Mouse (Mus musculus): Measurements from ENCODE around the gene Ing2.
A peak's percentile ranks its signal among the peaks of the same experiment; 100 is the strongest.

Gene Ing2

DNA sequence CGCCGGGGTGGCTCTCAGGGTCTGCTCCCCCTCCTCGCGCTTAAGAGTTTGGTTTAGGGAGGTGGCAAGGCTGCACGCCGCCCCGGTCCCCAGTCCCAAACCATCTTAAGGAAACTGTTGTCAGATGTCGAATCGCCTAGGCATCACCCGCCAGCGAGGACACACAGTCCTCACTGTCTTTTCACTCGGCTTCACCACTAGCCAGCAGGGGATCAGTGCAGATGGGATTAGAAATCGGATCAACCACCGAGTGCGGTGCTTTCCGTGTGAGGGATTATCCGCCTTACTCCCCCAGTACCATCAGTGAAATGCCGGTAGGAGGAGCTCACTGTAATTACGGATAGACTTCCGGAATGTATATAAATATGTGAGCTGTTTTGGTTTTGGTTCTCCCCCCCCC, 430 bp upstream of the Ing2 start:
- peak; percentile 76 for DNase-seq (ENCODE audit: low spot score)

DNA sequence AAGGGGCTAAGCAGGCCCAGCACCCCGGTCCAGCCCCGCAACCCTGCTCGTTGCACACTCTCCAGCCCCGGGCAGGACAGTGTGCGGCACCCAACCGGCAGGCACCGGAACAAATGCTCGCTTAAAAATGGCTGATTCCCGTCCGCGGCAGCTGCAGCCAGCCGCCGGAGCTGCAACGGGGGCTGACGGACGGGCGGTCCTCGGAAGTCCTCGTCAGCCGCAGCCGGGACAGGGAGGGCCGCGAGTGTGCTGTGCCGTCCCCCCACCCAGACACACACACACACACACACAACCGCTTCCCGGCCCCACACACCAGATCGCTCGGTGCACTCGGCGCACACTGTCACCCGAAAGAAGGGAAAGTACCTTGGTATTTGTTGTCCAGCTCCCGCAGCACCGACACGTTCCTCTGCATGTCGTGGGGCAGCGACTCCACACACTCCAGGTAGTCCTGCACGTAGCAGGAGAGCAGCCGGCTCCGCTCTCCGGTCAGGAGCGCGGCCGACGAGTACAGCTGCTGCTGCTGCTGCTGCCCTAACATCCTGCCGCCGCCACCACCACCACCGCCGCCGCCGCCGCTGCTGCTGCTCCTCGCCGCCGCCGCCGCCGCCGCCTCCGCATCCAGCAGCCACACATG, 1.1 kb downstream of the Ing2 start:
- peak; percentile 48 for DNase-seq (ENCODE audit: low spot score)

DNA sequence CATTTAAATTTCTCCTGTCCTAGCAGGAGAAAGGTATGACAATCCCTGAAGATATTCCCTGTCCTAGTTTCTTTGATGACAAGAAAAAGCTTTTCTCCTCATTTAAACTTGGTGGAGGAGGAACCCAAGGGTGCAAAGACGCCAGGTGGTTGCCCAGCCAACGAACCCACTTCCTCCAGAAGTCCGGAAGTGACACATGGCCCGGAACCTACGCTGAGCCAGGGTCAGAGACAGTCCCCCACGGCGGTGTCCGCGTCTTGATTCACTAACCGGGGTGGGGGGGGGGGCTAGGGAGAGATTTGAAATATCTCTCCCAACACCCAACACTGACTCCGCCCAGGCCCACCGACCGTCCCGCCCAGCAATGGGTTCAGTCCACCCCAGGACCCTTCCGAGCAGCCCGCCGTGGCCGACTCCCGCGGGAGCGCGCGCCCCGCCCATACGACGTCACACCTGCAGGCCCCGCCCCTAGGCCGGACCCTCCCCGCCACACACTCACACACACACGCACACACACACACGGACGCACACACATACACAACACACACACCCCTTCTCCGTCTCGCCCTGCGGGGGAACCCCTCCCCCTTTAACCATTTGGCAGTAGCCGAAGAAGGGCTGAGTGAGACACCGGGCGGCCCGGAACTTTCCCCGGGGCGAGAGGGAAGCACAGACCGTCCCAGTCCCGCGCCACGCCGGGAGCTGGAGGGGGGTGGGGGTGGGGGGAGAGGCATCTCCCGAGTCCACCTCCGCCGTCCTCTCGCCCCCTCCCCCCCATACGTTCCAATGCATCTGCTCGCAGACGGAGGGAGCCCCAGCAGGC, 1.8 kb downstream of the Ing2 start:
- DNase-seq (ENCODE audit: low spot score), result peak; percentile 87

DNA sequence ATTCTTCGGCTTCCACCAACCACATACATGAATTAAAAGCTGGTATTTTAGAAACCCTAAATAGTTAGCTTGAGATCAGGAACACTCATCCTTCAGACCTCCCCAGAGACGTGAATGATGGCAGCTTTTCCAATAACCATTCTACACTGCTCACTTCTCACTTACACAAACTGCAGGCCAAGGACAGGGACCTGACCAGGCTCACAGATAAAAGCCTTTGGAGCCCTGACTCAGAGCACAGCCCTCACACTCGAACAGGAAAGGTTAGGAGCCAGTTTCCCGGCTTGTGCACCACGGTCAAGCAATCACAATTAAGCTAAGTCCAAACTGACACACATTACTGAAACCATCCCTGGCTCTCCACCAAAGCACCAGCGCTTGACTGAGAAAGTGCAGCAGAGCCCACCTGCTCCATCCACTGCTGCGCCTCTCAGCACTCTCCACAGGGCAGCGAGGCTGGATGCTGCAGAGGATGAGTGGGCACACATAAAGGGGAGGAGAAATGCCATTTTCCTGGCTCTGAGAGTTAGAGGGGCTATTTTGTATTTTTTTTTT, 11.0 kb downstream of the Ing2 start:
- DNase-seq (ENCODE audit: low spot score), result no peak

DNA sequence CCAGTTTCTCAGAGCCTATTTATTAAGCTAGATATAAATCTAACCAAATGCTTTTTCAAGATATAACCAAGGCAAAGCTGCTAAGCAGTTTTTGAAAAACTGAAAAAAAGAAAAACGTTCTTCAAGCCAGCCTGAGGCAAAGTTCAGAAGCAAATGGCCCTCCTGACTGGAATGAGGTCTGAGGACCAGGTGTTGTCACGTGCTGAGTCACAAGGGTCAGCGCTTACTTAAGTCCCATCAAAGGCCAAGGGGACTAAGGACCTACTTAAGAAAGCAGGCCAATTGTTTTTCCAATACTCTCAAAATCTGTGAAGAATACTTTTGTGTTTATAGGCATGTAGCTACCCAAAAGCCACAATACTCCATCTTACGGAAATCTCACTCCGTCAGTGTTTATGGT, 12.2 kb downstream of the Ing2 start:
- no peak for DNase-seq (ENCODE audit: low spot score)

DNA sequence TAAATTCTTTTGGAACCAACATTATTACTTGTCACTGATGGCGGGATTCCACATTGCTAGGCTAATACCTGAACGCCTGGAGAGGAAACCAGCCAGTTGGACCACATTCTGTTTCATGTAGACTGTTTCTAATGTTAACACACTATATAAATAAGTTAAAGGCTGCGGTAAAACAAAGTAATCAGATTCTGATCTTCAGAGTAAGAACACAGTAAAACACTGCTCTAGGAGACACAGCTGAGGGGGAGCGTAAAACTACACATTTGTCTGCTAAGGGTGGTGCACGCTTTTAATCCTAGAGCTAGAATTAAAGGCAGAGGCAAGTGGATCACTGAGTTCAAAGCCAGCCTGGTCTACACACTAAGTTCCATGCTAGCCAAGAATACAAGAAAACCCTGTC, 12.6 kb downstream of the Ing2 start:
- DNase-seq (ENCODE audit: low spot score), result no peak

DNA sequence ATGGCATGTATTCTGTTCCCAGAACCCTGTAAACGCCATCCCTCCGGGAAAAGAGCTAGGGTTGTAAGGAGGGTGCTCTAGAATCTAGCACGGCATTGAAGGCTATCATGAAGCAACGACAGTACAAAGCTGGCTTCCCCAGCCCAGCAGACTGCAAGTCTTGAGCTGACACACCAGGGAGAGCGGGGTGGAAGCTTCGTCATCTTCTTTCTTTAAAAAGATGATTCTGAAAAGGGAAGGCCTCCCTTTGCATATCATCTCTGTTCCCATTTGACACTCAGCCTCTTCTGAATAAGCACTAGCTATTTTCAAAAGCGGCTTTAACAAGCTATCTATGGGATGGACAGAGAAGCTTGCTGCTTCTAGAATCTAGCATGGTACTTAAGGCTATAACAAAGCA, 15.0 kb downstream of the Ing2 start:
- no peak for DNase-seq (ENCODE audit: low spot score)

DNA sequence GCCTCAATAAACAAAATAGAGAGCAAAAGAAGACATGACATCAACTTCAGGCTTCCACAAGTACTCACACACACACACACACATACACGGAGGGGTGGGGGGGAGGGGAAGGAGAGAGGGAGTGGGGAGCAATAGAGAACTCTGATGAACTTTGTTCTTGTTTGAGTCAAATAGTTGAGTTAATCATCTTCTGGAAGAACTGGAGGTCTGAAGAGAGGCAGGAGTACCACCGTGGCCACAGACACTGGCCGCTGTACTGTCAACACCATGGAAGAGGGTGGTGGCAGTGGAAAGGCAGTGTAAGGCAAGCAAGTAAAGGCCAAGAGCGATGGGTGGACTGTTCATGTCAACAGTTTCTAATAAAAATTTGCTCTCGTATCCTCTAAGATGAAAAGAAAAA, 15.9 kb downstream of the Ing2 start:
- no peak for DNase-seq (ENCODE audit: low spot score)

DNA sequence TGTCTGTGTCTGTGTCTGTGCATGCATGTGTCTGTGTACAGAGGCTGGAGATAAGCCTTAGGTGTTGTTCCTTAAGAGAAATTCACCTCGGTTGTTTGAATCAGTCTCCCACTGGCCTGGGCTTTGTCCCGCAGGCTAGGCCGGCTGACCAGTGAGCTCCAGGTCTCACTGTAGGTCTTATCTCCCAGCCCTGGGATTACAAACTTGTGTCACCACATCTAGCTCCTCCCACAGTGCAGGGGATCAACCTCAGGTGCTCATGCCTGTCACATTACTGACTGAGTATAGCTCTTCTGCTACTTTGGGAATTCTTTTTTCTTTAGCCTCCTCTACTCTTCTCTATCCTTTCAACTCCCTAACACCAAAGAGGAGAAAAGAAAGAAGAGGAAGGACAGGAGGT, 20.9 kb downstream of the Ing2 start:
- DNase-seq (ENCODE audit: low spot score), result no peak

DNA sequence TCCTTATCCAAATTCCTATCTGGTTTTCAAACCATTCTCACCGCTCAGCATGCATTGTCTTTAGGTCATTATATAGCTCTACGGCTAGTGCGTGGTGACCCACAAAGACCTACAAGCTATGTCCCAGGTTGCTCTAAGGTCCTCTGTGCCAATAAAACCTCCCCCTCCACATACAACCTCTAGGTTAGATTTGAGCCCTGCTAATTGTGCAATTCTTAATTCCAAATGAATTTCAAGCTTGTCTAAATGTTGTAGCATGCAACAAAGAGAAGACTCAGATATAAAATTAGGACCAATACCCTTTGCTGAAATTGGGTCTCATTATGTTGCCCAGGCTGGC, 22.6 kb downstream of the Ing2 start:
- no peak for DNase-seq (ENCODE audit: low spot score)

DNA sequence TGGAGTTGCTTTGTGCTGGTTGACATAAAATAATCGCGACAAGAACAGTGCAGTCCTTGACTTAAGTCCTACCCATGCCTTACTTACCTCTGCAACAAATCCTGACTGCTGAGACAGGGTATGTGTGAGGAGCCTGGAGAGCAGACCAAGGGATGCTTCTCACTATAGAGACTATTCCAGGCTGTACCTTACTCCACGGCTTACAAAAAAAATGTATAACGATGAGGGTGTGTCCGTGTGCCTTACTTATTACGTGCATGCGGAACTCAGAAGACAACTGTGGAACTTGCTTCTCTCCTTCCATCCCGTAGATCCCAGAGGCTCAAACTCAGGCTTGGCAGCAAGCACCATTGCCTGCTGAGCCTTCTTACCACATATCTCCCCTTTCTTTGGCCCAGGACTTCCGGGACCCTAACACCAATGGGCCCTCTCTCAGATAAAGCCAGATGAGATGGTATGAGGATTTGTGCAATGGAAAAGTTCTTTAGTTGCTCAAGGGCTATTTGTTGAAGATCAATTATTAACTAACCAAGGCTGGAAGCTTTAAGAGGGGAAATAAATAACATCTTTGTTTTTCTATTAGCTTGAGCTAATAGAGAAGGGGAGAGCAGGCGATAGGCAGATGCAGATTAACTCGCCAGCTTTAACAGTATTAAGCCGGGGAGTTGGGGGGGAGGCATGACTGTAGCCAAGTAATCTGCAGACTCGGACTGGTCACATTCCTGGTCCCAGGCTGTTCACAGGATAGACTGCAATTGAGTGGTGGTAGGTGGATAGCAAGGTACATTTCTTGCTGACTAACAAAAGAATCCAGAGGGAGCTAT, 23.2 kb downstream of the Ing2 start:
- DNase-seq (ENCODE audit: low spot score), result no peak

DNA sequence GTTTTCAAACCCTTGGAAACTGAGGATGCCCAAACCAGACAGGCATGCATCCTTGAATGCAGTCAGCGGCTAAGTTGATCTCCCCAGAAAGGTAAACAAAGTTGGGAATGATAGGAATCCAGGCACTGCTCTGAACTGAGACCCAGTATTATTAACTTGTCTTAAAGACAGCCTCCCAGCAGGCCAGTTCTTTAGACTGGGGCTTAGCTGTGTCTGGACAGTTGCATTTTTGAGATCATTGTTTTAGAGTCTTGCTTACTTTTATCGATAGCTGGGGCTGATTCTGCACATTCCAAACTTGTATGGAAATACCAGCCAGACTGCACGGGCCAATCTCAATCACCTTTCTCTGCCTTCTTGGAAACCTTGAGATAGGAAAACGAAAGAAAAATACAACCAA, 24.5 kb downstream of the Ing2 start:
- DNase-seq (ENCODE audit: low spot score), result peak; percentile 24

DNA sequence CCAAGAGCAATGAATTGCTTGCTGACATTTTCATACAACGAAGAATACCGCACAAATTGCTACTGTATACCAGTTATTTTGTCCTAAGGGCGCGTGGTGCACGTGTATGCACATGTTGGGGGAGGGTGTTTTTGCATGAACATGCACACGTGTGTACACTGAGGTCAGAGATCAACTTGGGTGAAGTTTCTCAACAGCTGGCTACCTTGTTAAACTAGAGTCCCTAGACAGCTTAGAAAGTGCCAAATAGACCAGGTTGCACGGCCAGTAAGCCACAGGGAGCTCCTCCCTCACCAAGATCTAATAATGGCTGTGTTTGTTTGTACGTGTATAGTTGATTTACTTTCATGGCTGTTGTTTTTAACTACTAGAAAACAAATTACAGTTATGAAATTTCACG, 25.8 kb downstream of the Ing2 start:
- no peak for DNase-seq (ENCODE audit: low spot score)

DNA sequence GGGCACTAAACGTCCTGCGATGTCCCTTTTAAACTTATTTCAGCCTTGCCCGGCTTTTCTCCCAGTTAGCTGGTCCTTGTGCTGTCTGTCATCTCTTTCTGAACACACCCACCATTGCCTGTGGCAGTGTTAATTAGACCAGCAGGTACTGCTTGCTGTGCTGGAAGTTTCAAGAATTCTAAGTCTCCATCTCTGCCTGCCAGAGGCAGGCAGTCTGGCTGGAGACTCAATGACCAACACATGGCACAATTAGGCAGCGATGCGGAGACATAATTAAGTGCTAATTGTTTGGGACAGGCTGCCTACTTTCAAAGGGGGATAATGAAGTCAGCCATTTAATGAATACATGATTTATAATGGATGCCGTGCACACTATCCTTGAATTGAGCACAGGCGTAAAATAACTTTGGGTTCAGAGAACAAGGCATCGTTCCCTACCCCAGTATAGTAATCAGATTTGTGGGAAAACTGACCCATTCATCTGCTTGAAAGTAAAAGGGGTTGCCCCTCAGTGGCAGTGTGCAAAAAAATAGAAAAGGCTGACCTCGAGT, 32.8 kb downstream of the Ing2 start:
- peak; percentile 15 for DNase-seq (ENCODE audit: low spot score)

DNA sequence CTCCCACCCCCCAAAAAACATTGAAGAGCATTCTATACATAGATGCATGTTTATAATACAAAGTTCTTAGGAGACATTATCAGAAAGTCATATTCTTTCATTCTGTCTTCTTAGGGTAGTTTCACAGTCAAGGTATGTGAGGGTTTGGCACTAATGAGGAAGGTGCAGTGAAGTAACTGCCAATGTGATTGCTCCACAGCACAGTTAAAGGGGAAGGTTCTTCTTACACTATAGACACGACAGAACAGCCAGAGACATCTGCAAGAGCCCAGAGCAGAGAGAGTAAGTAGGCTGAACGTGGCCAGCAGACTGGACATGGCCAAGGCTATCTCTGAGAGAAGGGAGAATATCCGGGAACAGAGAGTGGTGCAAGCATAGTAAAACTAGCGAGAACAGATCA, 38.2 kb downstream of the Ing2 start:
- DNase-seq (ENCODE audit: low spot score), result no peak

DNA sequence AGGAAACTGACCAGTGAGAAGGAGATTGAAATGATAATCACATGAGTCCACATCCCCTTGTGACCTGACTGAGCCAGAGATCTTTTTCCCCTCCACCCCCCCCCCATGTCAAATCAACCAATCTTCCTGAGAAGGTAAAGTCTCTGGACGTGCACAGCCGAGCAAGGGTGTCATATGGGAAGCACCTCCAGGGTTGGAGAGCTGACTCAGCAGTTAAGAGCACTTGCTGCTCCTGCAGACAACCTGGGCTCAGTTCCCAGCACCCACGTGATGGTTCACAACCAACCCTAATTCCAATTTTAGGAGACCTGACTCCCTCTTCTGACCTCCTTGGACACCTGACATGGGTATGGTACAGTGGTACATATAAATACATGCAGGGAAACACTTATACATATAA, 39.3 kb downstream of the Ing2 start:
- no peak for DNase-seq (ENCODE audit: low spot score)

DNA sequence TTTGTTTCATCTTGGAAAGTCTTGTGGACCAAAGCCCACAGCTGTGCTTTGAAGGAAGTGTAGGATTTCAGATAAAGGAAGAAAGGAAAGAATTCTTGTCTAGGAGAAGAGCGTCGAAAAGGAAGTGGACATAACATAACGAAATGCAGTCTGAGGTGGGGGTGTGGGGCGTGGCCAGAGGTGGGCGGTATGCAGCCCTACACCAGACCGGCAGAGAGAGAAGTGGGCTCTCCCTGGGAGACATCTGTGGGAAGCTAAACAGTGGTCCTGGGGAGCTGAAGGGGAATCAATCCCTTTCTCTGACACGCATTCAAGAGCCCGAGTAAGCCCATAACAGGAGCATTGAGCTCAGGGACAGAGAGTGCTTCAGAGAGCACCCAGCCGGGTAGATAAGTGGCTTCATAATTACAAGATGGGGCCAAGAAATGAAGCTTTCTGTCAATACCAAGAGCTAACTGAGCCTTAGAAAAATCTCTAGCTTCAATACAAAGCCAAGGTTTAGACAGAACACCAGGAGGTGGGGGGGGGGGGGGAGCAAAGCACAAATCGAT, 40.5 kb downstream of the Ing2 start:
- DNase-seq (ENCODE audit: low spot score), result no peak

DNA sequence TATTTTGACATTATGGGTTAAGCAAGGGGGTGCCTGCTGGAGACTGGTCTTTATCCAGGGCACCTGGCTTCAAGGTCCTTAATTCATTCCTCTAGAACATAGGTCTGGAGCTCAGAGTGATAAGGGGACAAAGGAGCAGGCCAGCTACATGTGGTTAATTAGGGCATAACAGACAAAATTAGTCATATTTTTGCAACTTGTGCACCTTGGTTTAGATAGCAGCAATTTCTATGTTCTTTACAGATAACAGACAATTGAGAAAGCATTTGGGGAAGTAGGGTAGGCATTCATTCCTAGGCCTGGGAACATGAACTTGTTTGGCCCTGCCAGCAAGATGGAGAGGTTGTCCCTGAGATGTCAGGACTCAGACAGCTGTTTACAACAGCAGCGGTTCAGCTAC, 54.2 kb downstream of the Ing2 start:
- DNase-seq (ENCODE audit: low spot score), result no peak
